Mouse (Mus musculus): ENCODE measurements around the gene Slco1a6.
"Not testable (repeated sequence)": the region's sequence is repeated elsewhere in the genome, so short reads cannot be mapped to it uniquely, and the experiment has no call there.

Gene Slco1a6

GRCm38 (mm10) chr6:142208421-142208820 lies at the start of gene Slco1a6:
Gene Slco1a6, minus strand, starts transcription at chr6:142208521.
- DNase-seq (ENCODE audit: low read depth in 2 of 2, low spot score in 2 of 2) = no peak

- not testable (repeated sequence) for DNase-seq (ENCODE audit: low read depth in 2 of 2, low spot score in 2 of 2)
These were observed 42.5 kb upstream of the Slco1a6 start for GRCm38 (mm10) chr6:142250738-142251307.

GRCm38 (mm10) chr6:142245065-142245464 lies 36.7 kb upstream of the Slco1a6 start:
- no peak for DNase-seq (ENCODE audit: low read depth in 2 of 2, low spot score in 2 of 2)

- no peak for DNase-seq (ENCODE audit: low read depth in 2 of 2, low spot score in 2 of 2)
These were observed 31.1 kb upstream of the Slco1a6 start for GRCm38 (mm10) chr6:142239468-142239867.

GRCm38 (mm10) chr6:142220138-142220537 lies 11.8 kb upstream of the Slco1a6 start:
- DNase-seq (ENCODE audit: low read depth in 2 of 2, low spot score in 2 of 2) = no peak

GRCm38 (mm10) chr6:142211821-142212220 lies 3.5 kb upstream of the Slco1a6 start:
- no peak for DNase-seq (ENCODE audit: low read depth in 2 of 2, low spot score in 2 of 2)

GRCm38 (mm10) chr6:142209749-142210148 lies 1.4 kb upstream of the Slco1a6 start:
- no peak for DNase-seq (ENCODE audit: low read depth in 2 of 2, low spot score in 2 of 2)

GRCm38 (mm10) chr6:142200524-142200923 lies 7.8 kb downstream of the Slco1a6 start:
- no peak for DNase-seq (ENCODE audit: low read depth in 2 of 2, low spot score in 2 of 2)

GRCm38 (mm10) chr6:142194245-142194644 lies 14.1 kb downstream of the Slco1a6 start:
- DNase-seq (ENCODE audit: low read depth in 2 of 2, low spot score in 2 of 2) = no peak

- no peak for DNase-seq (ENCODE audit: low read depth in 2 of 2, low spot score in 2 of 2)
These were observed 16.4 kb downstream of the Slco1a6 start for GRCm38 (mm10) chr6:142191962-142192361.

GRCm38 (mm10) chr6:142187426-142187825 lies 20.9 kb downstream of the Slco1a6 start:
- DNase-seq (ENCODE audit: low read depth in 2 of 2, low spot score in 2 of 2) = no peak

- no peak for DNase-seq (ENCODE audit: low read depth in 2 of 2, low spot score in 2 of 2)
These were observed 22.4 kb downstream of the Slco1a6 start for GRCm38 (mm10) chr6:142185868-142186415.

GRCm38 (mm10) chr6:142163406-142163805 lies 44.9 kb downstream of the Slco1a6 start:
- no peak for DNase-seq (ENCODE audit: low read depth in 2 of 2, low spot score in 2 of 2)

- DNase-seq (ENCODE audit: low read depth in 2 of 2, low spot score in 2 of 2) = no peak
These were observed 47.1 kb downstream of the Slco1a6 start for GRCm38 (mm10) chr6:142161171-142161570.

- DNase-seq (ENCODE audit: low read depth in 2 of 2, low spot score in 2 of 2) = peak; percentile 18
These were observed 54.2 kb downstream of the Slco1a6 start for GRCm38 (mm10) chr6:142154081-142154480.

GRCm38 (mm10) chr6:142148371-142148770 lies 60.0 kb downstream of the Slco1a6 start:
- DNase-seq (ENCODE audit: low read depth in 2 of 2, low spot score in 2 of 2) = no peak

GRCm38 (mm10) chr6:142111667-142112305 lies 96.5 kb downstream of the Slco1a6 start:
- DNase-seq (ENCODE audit: low read depth in 2 of 2, low spot score in 2 of 2) = no peak

- DNase-seq (ENCODE audit: low read depth in 2 of 2, low spot score in 2 of 2) = no peak
These were observed 117.2 kb downstream of the Slco1a6 start for GRCm38 (mm10) chr6:142091126-142091525.

GRCm38 (mm10) chr6:142058281-142058680 lies 150.0 kb downstream of the Slco1a6 start:
- DNase-seq (ENCODE audit: low read depth in 2 of 2, low spot score in 2 of 2) = not testable (repeated sequence)

- no peak for DNase-seq (ENCODE audit: low read depth in 2 of 2, low spot score in 2 of 2)
These were observed 160.6 kb downstream of the Slco1a6 start for GRCm38 (mm10) chr6:142047689-142048088.

GRCm38 (mm10) chr6:142045746-142046145 lies 162.6 kb downstream of the Slco1a6 start:
- no peak for DNase-seq (ENCODE audit: low read depth in 2 of 2, low spot score in 2 of 2)

- DNase-seq (ENCODE audit: low read depth in 2 of 2, low spot score in 2 of 2) = no peak
These were observed 166.4 kb downstream of the Slco1a6 start for GRCm38 (mm10) chr6:142041896-142042295.
